Mouse (Mus musculus): ENCODE results near the gene 1700025C18Rik. TPM values are rescaled to one million over a fixed set of nuclear protein-coding genes. Genes with fewer than 3 reads are reported as not detected.

Gene 1700025C18Rik
- polyA plus RNA-seq, 1 experiment from 2014 or later, result not detected

DNA sequence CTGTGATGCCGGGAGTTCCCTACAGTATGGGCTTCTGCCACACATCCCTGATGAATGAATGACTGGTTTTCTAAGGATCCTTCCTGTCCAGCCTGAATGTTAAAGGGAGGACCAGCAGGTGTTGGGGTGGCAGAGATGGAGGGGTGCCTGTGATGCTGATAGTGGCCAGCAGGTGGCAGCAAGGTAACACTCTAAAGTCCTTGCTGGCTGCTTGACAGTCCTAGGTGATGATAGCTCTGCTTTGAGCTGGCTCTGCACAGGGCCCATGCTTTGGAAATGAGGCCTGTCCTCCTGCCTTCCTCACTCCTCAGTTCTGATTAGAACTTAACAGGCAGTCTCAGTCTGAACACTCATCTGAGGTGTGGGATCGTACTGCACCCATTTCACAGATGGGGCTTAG is 15.6 kb downstream of the 1700025C18Rik start:
- DNase-seq (ENCODE audit: low spot score), result peak; percentile 83
- H3K9me3 ChIP-seq, result no peaks in the 10 kb centered on the region
- no peaks in the 10 kb centered on the region for H3K36me3 ChIP-seq (replicated peaks)
- H3K27me3 ChIP-seq (replicated peaks; ENCODE audit: low read depth, poor library complexity, severe bottlenecking), result peaks cover 95% of the 10 kb centered on the region
- no peak overlapping the region for H3K4me3 ChIP-seq
- no peak overlapping the region for H3K27ac ChIP-seq (replicated peaks)
- 37% methylated on average over 2 of the region's 2 CpGs for WGBS
- H3K4me1 ChIP-seq, result peaks cover 29% of the 10 kb centered on the region

DNA sequence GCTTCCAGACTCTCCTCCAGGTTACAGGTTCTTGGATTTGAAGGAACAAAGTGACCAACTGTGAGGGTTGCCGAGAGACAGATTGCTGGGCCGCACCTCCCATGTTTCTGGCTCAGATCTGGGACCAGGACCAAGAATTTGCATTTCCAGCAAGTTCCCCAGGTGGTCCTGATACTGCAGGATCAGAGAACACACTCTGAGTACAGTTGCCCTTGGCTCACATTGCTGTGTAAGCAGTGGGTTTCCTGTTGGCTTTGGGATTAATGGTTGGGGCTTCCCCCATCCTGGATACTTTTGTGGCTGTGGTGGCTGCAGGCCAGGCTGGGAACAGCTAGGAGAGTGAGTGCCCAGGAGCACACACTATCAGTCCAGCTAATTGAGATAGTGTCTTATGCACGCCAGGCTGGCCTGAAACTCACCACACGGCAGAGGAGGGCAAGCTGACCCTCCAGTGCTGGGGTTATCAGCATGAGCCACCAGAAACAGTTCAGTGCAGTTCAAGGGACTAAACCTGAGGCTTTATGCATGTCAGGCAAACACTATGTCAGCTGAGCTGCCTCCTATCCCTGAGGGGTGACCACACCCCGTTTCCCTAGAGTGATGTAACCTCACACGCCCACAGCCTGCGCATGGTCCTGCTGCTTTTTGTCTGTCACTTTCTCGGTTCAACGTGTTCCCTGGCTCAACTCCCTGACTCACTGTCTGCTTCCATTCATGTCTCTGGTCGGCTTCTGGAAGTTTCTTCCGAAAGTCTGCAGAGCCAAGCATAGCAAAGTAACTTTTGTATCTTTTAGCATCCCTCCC is 16.3 kb downstream of the 1700025C18Rik start:
- 52% methylated on average over 11 of the region's 11 CpGs for WGBS
- H3K36me3 ChIP-seq (replicated peaks), result no peaks in the 10 kb centered on the region

DNA sequence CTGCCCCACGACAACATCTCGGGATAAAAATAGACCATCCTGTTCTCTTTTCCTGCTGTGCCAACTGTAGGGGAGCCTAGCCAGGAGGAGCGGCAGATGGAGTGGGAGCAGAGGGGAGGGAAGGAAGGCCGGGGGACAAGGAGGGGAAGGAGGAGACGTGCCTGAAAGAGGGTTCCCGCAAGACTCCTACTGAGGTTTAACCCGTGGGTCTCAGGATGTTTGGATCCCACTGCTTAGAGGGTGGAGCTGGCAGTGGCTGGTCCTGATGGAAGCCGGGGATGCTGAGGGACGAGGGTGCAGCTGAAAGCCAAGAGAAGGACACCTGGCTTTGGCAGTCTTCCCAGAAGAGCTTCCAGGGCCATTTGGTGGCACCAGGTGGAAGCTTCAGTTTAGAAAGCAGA is 17.2 kb downstream of the 1700025C18Rik start:
- WGBS, result 30% methylated on average over 9 of the region's 9 CpGs
- no peak overlapping the region for H3K4me3 ChIP-seq
- peaks cover 87% of the 10 kb centered on the region for H3K27me3 ChIP-seq (replicated peaks; ENCODE audit: low read depth, poor library complexity, severe bottlenecking)
- H3K27ac ChIP-seq (replicated peaks), result no peak overlapping the region
- H3K9me3 ChIP-seq, result no peaks in the 10 kb centered on the region
- no peaks in the 10 kb centered on the region for H3K36me3 ChIP-seq (replicated peaks)
- DNase-seq (ENCODE audit: low spot score), result no peak
- peaks cover 30% of the 10 kb centered on the region for H3K4me1 ChIP-seq

More for the DNA sequence above, 16.3 kb downstream of the 1700025C18Rik start:
- Histone ChIP-seq H3K4me3 (no peak overlapping the region), H3K27me3 (replicated peaks; ENCODE audit: low read depth, poor library complexity, severe bottlenecking) (peaks cover 95% of the 10 kb centered on the region), H3K4me1 (peaks cover 32% of the 10 kb centered on the region), H3K27ac (replicated peaks) (no peak overlapping the region), H3K9me3 (no peaks in the 10 kb centered on the region)
- no peak for DNase-seq (ENCODE audit: low spot score)

- Histone ChIP-seq H3K9me3 (no peaks in the 10 kb centered on the region), H3K27me3 (replicated peaks; ENCODE audit: low read depth, poor library complexity, severe bottlenecking) (peaks cover 59% of the 10 kb centered on the region), H3K4me3 (peak overlapping the region; percentile 42), H3K27ac (replicated peaks) (no peak overlapping the region), H3K36me3 (replicated peaks) (no peaks in the 10 kb centered on the region), H3K4me1 (peaks cover 12% of the 10 kb centered on the region)
- DNase-seq (ENCODE audit: low spot score), result peak; percentile 76
- WGBS, result 21% methylated on average over 23 of the region's 23 CpGs
These were observed 20.3 kb downstream of the 1700025C18Rik start for GRCm38 (mm10) chr2:165070096-165070816.

GRCm38 (mm10) chr2:165068806-165069205 is 21.7 kb downstream of the 1700025C18Rik start:
- H3K4me3 ChIP-seq, result no peak overlapping the region
- H3K27ac ChIP-seq (replicated peaks), result no peak overlapping the region
- 78% methylated on average over 2 of the region's 2 CpGs for WGBS
- H3K27me3 ChIP-seq (replicated peaks; ENCODE audit: low read depth, poor library complexity, severe bottlenecking), result peaks cover 44% of the 10 kb centered on the region
- peaks cover 12% of the 10 kb centered on the region for H3K4me1 ChIP-seq
- H3K9me3 ChIP-seq, result no peaks in the 10 kb centered on the region
- H3K36me3 ChIP-seq (replicated peaks), result no peaks in the 10 kb centered on the region
- DNase-seq (ENCODE audit: low spot score), result no peak

DNA sequence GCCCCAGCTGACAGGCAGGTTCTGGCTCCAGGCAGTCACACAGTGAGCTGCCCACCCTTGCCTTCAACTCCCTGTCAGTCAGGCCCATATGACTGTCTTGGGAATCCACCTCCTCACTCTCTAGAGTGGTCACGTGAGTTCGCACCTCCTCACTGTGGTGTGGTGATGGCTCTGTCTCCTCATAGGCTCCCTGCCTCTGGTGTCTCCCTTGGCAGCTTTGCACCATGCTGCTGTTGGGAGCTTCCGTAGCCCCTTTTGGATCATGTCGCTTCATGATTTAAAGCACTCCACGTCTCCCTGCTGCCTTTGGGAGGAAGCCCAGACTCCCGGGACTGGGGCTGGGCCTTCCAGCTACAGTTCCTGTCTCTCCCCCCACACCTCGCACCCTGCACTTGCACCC is 26.1 kb downstream of the 1700025C18Rik start:
- Histone ChIP-seq H3K9me3 (no peaks in the 10 kb centered on the region), H3K27me3 (replicated peaks; ENCODE audit: low read depth, poor library complexity, severe bottlenecking) (peaks cover 6% of the 10 kb centered on the region), H3K27ac (replicated peaks) (no peak overlapping the region), H3K4me1 (no peaks in the 10 kb centered on the region), H3K36me3 (replicated peaks) (no peaks in the 10 kb centered on the region), H3K4me3 (no peak overlapping the region)
- no peak for DNase-seq (ENCODE audit: low spot score)
- WGBS, result 68% methylated on average over 7 of the region's 7 CpGs

GRCm38 (mm10) chr2:165061638-165062433 is 28.7 kb downstream of the 1700025C18Rik start:
- peaks cover 16% of the 10 kb centered on the region; the same call in 1 of the 2 replicates for H3K27me3 ChIP-seq (replicated peaks; ENCODE audit: low read depth, poor library complexity, severe bottlenecking)
- WGBS, result 87% methylated on average over 16 of the region's 16 CpGs
- H3K27ac ChIP-seq (replicated peaks), result no peak overlapping the region
- no peak for DNase-seq (ENCODE audit: low spot score)
- H3K4me1 ChIP-seq, result peaks cover 5% of the 10 kb centered on the region
- H3K4me3 ChIP-seq, result no peak overlapping the region
- no peaks in the 10 kb centered on the region for H3K36me3 ChIP-seq (replicated peaks)
- H3K9me3 ChIP-seq, result no peaks in the 10 kb centered on the region

DNA sequence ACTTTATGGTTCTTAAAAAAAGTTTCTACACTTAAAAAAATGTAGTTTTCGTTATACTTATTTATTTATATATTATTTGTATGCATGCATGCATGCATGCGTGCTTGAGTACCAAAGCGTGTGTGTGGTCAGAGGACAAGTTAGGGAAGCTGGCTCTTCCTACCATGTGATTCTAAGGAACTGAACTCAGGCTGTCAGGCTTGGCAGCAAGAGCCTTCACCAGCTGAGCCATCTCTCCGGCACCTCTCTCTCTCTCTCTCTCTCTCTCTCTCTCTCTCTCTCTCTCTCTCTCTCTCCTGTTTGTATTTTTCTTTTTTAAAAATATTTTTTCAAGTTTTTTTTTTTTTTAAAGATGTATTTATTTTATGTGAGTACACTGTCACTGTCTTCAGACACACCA is 30.6 kb downstream of the 1700025C18Rik start:
- peaks cover 24% of the 10 kb centered on the region for H3K4me1 ChIP-seq
- H3K27me3 ChIP-seq (replicated peaks; ENCODE audit: low read depth, poor library complexity, severe bottlenecking), result peaks cover 24% of the 10 kb centered on the region; the same call in 1 of the 2 replicates
- no peak overlapping the region for H3K27ac ChIP-seq (replicated peaks)
- WGBS, result 91% methylated on average over 4 of the region's 4 CpGs
- H3K9me3 ChIP-seq, result no peaks in the 10 kb centered on the region
- DNase-seq (ENCODE audit: low spot score), result no peak
- H3K4me3 ChIP-seq, result no peak overlapping the region
- no peaks in the 10 kb centered on the region for H3K36me3 ChIP-seq (replicated peaks)

- Histone ChIP-seq H3K27ac (replicated peaks) (peak overlapping the region; percentile 35; the same call in 1 of the 2 replicates), H3K4me3 (peak overlapping the region; percentile 55), H3K9me3 (no peaks in the 10 kb centered on the region), H3K27me3 (replicated peaks; ENCODE audit: low read depth, poor library complexity, severe bottlenecking) (peaks cover 29% of the 10 kb centered on the region; the same call in 1 of the 2 replicates), H3K4me1 (peaks cover 32% of the 10 kb centered on the region), H3K36me3 (replicated peaks) (no peaks in the 10 kb centered on the region)
- no peak for DNase-seq (ENCODE audit: low spot score)
- 78% methylated on average over 14 of the region's 14 CpGs for WGBS
These were observed 34.0 kb downstream of the 1700025C18Rik start for GRCm38 (mm10) chr2:165056377-165057085.

DNA sequence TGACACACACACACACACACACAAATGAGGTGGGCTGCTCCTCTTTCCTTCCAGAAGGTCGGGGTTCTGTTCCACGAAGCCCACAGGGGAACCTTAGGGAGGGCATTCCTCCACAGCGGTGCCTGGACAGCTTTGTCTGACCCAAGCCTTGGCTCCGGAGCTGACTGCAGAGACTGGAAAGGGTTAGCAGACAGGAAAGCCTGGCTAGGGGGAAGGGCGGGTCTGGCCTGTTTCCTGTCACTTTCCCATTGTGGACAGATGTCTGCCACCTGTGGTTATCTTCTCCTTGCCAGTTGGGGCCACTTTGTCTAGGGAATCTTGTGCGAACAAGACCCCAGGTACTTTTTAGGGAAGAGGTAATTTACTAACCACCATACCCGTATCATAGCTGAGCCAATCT is 34.6 kb downstream of the 1700025C18Rik start:
- H3K4me3 ChIP-seq, result peak overlapping the region; percentile 55
- peak overlapping the region; percentile 51 for H3K27ac ChIP-seq (replicated peaks)
- no peaks in the 10 kb centered on the region for H3K9me3 ChIP-seq
- H3K36me3 ChIP-seq (replicated peaks), result no peaks in the 10 kb centered on the region
- WGBS, result 7% methylated on average over 7 of the region's 7 CpGs
- peaks cover 29% of the 10 kb centered on the region; the same call in 1 of the 2 replicates for H3K27me3 ChIP-seq (replicated peaks; ENCODE audit: low read depth, poor library complexity, severe bottlenecking)
- peak; percentile 51 for DNase-seq (ENCODE audit: low spot score)
- peaks cover 38% of the 10 kb centered on the region for H3K4me1 ChIP-seq

DNA sequence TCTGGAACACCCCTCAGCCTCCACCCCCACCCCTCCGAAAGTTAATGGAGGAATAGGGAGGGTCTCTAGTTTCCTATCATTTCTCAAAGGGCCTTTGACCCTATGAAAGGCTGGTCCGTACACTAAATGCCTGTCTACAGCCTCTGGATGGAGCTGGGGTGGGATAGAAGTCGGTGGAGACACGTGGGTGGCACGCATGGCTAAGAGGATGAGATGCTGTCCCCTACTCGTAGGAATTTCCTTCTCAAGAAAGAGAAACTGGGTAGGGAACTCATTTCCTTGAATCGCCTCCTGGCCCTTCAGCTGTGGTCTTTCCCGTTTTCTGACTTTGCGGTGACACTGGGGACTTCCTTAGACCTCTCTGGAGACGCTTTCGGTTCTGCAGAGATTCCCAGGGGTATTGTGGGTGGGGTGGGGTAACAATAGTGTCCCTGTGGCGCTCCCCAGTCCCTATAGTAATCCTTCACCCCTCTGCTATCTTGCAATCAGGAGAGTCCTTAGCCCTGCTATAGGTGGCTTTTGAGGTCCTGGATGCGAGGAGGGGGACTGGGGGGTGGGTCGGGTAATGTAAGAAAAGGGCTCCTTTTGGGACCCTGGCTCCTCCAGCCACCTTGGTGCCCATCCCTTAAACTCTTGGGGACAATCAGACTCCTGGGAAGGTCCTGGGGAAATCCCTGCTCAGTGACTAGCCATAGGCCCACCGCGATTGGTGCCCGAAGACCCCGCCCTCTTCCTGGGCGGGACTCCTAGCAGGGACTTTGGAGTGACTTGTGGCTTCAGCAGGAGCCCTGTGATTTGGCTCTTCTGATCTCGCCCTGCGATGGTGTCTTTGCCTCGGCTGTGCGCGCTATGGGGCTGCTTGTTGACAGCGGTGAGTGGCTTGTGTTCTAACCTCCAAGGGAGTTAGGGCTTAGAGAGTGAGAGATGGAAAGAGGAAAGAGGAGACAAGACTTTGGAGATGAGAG is 35.4 kb downstream of the 1700025C18Rik start, which contains the start of gene Cd40:
Cd40 (plus strand) TSS at position 740 of the 965 bp plus-strand sequence.
- Histone ChIP-seq H3K4me3 (peak within 1 kb of the TSS; percentile 55), H3K36me3 (replicated peaks) (no peaks in the 10 kb centered on the region), H3K27me3 (replicated peaks; ENCODE audit: low read depth, poor library complexity, severe bottlenecking) (peaks cover 29% of the 10 kb centered on the region; the same call in 1 of the 2 replicates), H3K9me3 (no peaks in the 10 kb centered on the region), H3K27ac (replicated peaks) (peak within 1 kb of the TSS; percentile 51), H3K4me1 (peaks cover 39% of the 10 kb centered on the region)
- WGBS, result 14% methylated on average over 25 of the region's 25 CpGs
- DNase-seq (ENCODE audit: low spot score), result peak; percentile 82

All from embryonic facial prominence, embryonic 10.5 days (tissue).